Mouse (Mus musculus): ENCODE results near the gene Selenow.
A peak's percentile ranks its signal among the peaks of the same experiment; 100 is the strongest.
"Not testable (repeated sequence)": the region's sequence is repeated elsewhere in the genome, so short reads cannot be mapped to it uniquely, and the experiment has no call there.

Selenow gene

GRCm38 (mm10) chr7:15919947-15920346, 2.3 kb downstream of the Selenow start:
- H3K4me3 ChIP-seq (replicated peaks; ENCODE audit: low read length): no peak overlapping the region; the same call in 1 of the 2 replicates
- no peak for TF ChIP-seq CTCF (conservative IDR thresholded peaks at IDR 0.05; ENCODE audit: low read length)
- no peak for TF ChIP-seq NANOG (IDR thresholded peaks at IDR 0.05; ENCODE audit: borderline replicate concordance, low read length)
- TF ChIP-seq POU5F1 (IDR thresholded peaks at IDR 0.05; ENCODE audit: borderline replicate concordance, low read length): no peak
- H3K4me1 ChIP-seq (replicated peaks; ENCODE audit: low read depth, low read length): peaks cover 48% of the 10 kb centered on the region
- peaks cover 48% of the 10 kb centered on the region for H3K36me3 ChIP-seq (ENCODE audit: insufficient read depth, low read length)
- H3K9me3 ChIP-seq (ENCODE audit: low read length): no peaks in the 10 kb centered on the region
- peaks cover 22% of the 10 kb centered on the region for H3K27me3 ChIP-seq (ENCODE audit: insufficient read depth, low read length)

DNA sequence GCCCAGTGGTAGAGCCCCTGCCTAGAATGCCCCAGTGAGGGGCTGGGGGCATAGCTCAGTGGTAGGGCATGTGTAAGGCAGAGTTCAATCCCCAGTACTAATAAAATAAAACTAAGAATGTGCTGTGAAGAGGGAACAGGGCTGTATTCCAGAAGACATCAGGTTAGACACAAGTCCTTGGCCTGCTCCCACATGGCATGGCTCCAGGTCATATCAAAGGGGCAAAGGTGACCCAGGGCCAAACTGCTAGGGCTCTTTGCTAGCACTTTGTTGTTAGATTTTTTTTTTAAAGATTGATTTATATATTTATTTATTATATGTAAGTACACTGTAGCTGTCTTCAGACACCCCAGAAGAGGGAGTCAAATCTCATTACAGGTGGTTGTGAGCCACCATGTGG, 3.8 kb downstream of the Selenow start:
- no peaks in the 10 kb centered on the region for H3K9me3 ChIP-seq (ENCODE audit: low read length)
- peaks cover 46% of the 10 kb centered on the region for H3K4me1 ChIP-seq (replicated peaks; ENCODE audit: low read depth, low read length)
- no peak overlapping the region for H3K4me3 ChIP-seq (replicated peaks; ENCODE audit: low read length)
- TF ChIP-seq NANOG (IDR thresholded peaks at IDR 0.05; ENCODE audit: borderline replicate concordance, low read length) (no peak), CTCF (conservative IDR thresholded peaks at IDR 0.05; ENCODE audit: low read length) (no peak), POU5F1 (IDR thresholded peaks at IDR 0.05; ENCODE audit: borderline replicate concordance, low read length) (no peak)
- H3K36me3 ChIP-seq (ENCODE audit: insufficient read depth, low read length): peaks cover 48% of the 10 kb centered on the region
- peaks cover 8% of the 10 kb centered on the region for H3K27me3 ChIP-seq (ENCODE audit: insufficient read depth, low read length)

- TF ChIP-seq NANOG (IDR thresholded peaks at IDR 0.05; ENCODE audit: borderline replicate concordance, low read length): no peak
- TF ChIP-seq CTCF (conservative IDR thresholded peaks at IDR 0.05; ENCODE audit: low read length): no peak
- TF ChIP-seq POU5F1 (IDR thresholded peaks at IDR 0.05; ENCODE audit: borderline replicate concordance, low read length): no peak
- H3K27me3 ChIP-seq (ENCODE audit: insufficient read depth, low read length): no peaks in the 10 kb centered on the region
- no peak overlapping the region for H3K4me3 ChIP-seq (replicated peaks; ENCODE audit: low read length)
- peaks cover 38% of the 10 kb centered on the region for H3K4me1 ChIP-seq (replicated peaks; ENCODE audit: low read depth, low read length)
- H3K9me3 ChIP-seq (ENCODE audit: low read length): no peaks in the 10 kb centered on the region
- H3K36me3 ChIP-seq (ENCODE audit: insufficient read depth, low read length): peaks cover 48% of the 10 kb centered on the region
Measured at GRCm38 (mm10) chr7:15916996-15917395, 5.2 kb downstream of the Selenow start.

DNA sequence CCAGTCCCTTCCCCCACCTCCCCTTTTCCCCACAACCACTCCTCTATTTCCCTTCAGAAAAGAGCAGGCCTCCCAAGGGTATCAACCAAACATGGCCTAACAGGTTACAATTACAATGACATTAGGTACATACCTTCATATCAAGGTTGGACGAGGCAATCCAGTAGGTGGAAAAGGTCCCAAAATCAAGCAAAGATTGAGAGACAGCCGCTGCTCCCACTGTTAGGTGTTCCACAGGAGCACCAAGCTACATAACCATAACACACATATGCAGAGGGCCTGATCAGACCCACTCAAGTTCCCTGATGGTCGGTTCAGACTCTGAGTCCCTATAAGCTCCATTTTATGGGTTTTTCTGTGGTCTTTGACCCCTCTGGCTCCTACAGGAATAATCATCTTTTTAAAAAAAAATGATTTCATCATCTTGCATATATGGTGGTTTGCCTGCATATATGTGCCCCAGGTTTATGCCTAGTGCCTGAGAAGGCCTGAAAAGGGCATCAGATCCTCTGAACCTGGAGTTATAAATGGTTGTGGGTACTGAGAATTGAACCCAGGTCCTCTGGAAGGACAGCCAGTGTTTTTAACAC, 6.0 kb downstream of the Selenow start:
- Histone ChIP-seq H3K4me3 (replicated peaks; ENCODE audit: low read length) (no peak overlapping the region), H3K9me3 (ENCODE audit: low read length) (no peaks in the 10 kb centered on the region), H3K4me1 (replicated peaks; ENCODE audit: low read depth, low read length) (peaks cover 30% of the 10 kb centered on the region), H3K27me3 (ENCODE audit: insufficient read depth, low read length) (no peaks in the 10 kb centered on the region), H3K36me3 (ENCODE audit: insufficient read depth, low read length) (peaks cover 48% of the 10 kb centered on the region)
- TF ChIP-seq POU5F1 (IDR thresholded peaks at IDR 0.05; ENCODE audit: borderline replicate concordance, low read length): no peak
- TF ChIP-seq CTCF (conservative IDR thresholded peaks at IDR 0.05; ENCODE audit: low read length): no peak
- TF ChIP-seq NANOG (IDR thresholded peaks at IDR 0.05; ENCODE audit: borderline replicate concordance, low read length): no peak

DNA sequence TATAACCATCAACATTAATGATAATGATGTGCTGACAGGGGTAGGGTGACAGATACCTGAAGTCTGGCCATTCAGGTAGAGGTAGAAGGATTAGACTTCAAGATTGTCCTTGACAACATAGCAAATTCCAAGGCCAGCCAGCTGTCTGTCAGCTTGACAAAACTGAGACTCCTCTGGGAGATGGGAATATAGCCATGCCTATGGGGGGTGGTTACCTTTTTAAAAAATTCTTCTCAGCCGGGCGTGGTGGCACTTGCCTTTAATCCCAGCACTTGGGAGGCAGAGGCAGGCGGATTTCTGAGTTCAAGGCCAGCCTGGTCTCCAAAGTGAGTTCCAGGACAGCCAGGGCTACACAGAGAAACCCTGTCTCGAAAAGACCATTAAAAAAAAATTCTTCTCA, 6.5 kb downstream of the Selenow start:
- not testable (repeated sequence) for H3K4me3 ChIP-seq (replicated peaks; ENCODE audit: low read length); H3K27me3 ChIP-seq (ENCODE audit: insufficient read depth, low read length); H3K9me3 ChIP-seq (ENCODE audit: low read length)
- Histone ChIP-seq H3K4me1 (replicated peaks; ENCODE audit: low read depth, low read length) (peaks cover 25% of the 10 kb centered on the region), H3K36me3 (ENCODE audit: insufficient read depth, low read length) (peaks cover 43% of the 10 kb centered on the region)

- Histone ChIP-seq H3K4me3 (replicated peaks; ENCODE audit: low read length) (no peak overlapping the region), H3K36me3 (ENCODE audit: insufficient read depth, low read length) (peaks cover 34% of the 10 kb centered on the region), H3K27me3 (ENCODE audit: insufficient read depth, low read length) (no peaks in the 10 kb centered on the region), H3K9me3 (ENCODE audit: low read length) (no peaks in the 10 kb centered on the region), H3K4me1 (replicated peaks; ENCODE audit: low read depth, low read length) (peaks cover 16% of the 10 kb centered on the region)
- TF ChIP-seq NANOG (IDR thresholded peaks at IDR 0.05; ENCODE audit: borderline replicate concordance, low read length): no peak
- no peak for TF ChIP-seq CTCF (conservative IDR thresholded peaks at IDR 0.05; ENCODE audit: low read length)
- TF ChIP-seq POU5F1 (IDR thresholded peaks at IDR 0.05; ENCODE audit: borderline replicate concordance, low read length): no peak
Measured at GRCm38 (mm10) chr7:15914751-15915150, 7.5 kb downstream of the Selenow start.

GRCm38 (mm10) chr7:15914252-15914651, 8.0 kb downstream of the Selenow start:
- H3K9me3 ChIP-seq (ENCODE audit: low read length): no peaks in the 10 kb centered on the region
- H3K27me3 ChIP-seq (ENCODE audit: insufficient read depth, low read length): no peaks in the 10 kb centered on the region
- H3K36me3 ChIP-seq (ENCODE audit: insufficient read depth, low read length): peaks cover 29% of the 10 kb centered on the region
- no peak overlapping the region for H3K4me3 ChIP-seq (replicated peaks; ENCODE audit: low read length)
- TF ChIP-seq CTCF (conservative IDR thresholded peaks at IDR 0.05; ENCODE audit: low read length): peak; percentile 100
- no peak for TF ChIP-seq NANOG (IDR thresholded peaks at IDR 0.05; ENCODE audit: borderline replicate concordance, low read length)
- TF ChIP-seq POU5F1 (IDR thresholded peaks at IDR 0.05; ENCODE audit: borderline replicate concordance, low read length): no peak
- peaks cover 14% of the 10 kb centered on the region for H3K4me1 ChIP-seq (replicated peaks; ENCODE audit: low read depth, low read length)

DNA sequence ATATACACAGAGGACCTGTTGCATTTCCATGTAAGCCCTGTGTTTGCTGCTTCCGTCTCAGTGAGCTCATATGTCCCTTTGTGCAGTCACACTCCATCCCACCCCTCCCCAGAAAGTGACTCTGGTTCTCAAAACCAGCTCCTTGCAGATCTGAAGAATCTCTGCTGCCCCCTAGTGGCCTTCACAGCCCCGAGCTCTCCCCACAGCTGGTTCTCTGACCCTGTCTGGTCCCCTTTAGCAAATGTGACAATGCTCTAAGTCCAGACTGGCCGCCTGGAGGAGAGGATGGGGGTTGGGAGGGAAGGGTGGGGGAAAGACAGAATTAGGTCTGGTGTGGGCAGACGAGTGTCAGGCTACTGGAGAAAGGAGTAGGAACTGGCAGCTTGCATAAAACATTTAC, 10.0 kb downstream of the Selenow start:
- Histone ChIP-seq H3K4me3 (replicated peaks; ENCODE audit: low read length) (no peak overlapping the region), H3K9me3 (ENCODE audit: low read length) (no peaks in the 10 kb centered on the region), H3K27me3 (ENCODE audit: insufficient read depth, low read length) (peaks cover 5% of the 10 kb centered on the region; the same call in 1 of the 2 replicates), H3K4me1 (replicated peaks; ENCODE audit: low read depth, low read length) (peaks cover 7% of the 10 kb centered on the region), H3K36me3 (ENCODE audit: insufficient read depth, low read length) (peaks cover 12% of the 10 kb centered on the region)
- TF ChIP-seq NANOG (IDR thresholded peaks at IDR 0.05; ENCODE audit: borderline replicate concordance, low read length) (no peak), CTCF (conservative IDR thresholded peaks at IDR 0.05; ENCODE audit: low read length) (peak; percentile 89)

DNA sequence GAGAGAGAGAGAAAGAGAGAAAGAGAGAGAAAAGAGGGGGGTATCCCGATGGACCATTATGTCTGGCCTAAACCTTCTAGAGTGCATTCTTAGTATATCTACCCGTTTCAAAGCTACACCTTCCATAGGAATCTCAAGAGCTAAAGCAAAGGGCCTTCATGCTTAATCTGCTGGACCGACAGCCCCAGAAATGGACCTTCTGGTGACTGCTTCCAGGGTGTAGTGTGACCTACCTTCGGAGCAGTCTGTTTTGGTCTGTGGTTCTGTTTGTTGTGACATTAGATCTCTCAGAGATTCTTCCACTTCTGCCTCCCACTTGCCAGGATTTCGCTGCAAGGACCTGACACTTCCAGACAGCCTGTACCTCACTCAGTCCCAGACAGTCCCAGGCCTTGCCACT, 11.7 kb downstream of the Selenow start:
- Histone ChIP-seq H3K4me1 (replicated peaks; ENCODE audit: low read depth, low read length) (peaks cover 3% of the 10 kb centered on the region; the same call in 1 of the 2 replicates), H3K27me3 (ENCODE audit: insufficient read depth, low read length) (peaks cover 8% of the 10 kb centered on the region; the same call in 1 of the 2 replicates), H3K9me3 (ENCODE audit: low read length) (no peaks in the 10 kb centered on the region), H3K4me3 (replicated peaks; ENCODE audit: low read length) (no peak overlapping the region), H3K36me3 (ENCODE audit: insufficient read depth, low read length) (no peaks in the 10 kb centered on the region)
- TF ChIP-seq CTCF (conservative IDR thresholded peaks at IDR 0.05; ENCODE audit: low read length) (no peak), NANOG (IDR thresholded peaks at IDR 0.05; ENCODE audit: borderline replicate concordance, low read length) (no peak), POU5F1 (IDR thresholded peaks at IDR 0.05; ENCODE audit: borderline replicate concordance, low read length) (no peak)

All from E14TG2a.4 (cell line).